Mouse (Mus musculus): ENCODE results near the gene Coil.
"Not testable (repeated sequence)": the region's sequence is repeated elsewhere in the genome, so short reads cannot be mapped to it uniquely, and the experiment has no call there.

Coil gene

GRCm38 (mm10) chr11:88973776-88974701, 4.0 kb downstream of the Coil start:
- DNase-seq (ENCODE audit: low spot score): peak; percentile 94

GRCm38 (mm10) chr11:88976320-88976719, 6.3 kb downstream of the Coil start:
- DNase-seq (ENCODE audit: low spot score): no peak

GRCm38 (mm10) chr11:88977188-88977587, 7.1 kb downstream of the Coil start:
- DNase-seq (ENCODE audit: low spot score): no peak

- DNase-seq (ENCODE audit: low spot score): no peak
Measured at GRCm38 (mm10) chr11:88981337-88981736, 11.3 kb downstream of the Coil start.

- no peak for DNase-seq (ENCODE audit: low spot score)
Measured at GRCm38 (mm10) chr11:88986616-88987015, 16.6 kb downstream of the Coil start.

GRCm38 (mm10) chr11:88988956-88989355, 18.9 kb downstream of the Coil start:
- no peak for DNase-seq (ENCODE audit: low spot score)

- no peak for DNase-seq (ENCODE audit: low spot score)
Measured at GRCm38 (mm10) chr11:88989530-88989929, 19.5 kb downstream of the Coil start.

GRCm38 (mm10) chr11:88993186-88993585, 23.1 kb downstream of the Coil start:
- no peak for DNase-seq (ENCODE audit: low spot score)

GRCm38 (mm10) chr11:88993625-88994024, 23.6 kb downstream of the Coil start:
- peak; percentile 74 for DNase-seq (ENCODE audit: low spot score)

GRCm38 (mm10) chr11:88994492-88994891, 24.4 kb downstream of the Coil start:
- no peak for DNase-seq (ENCODE audit: low spot score)

- no peak for DNase-seq (ENCODE audit: low spot score)
Measured at GRCm38 (mm10) chr11:88995616-88996015, 25.6 kb downstream of the Coil start.

GRCm38 (mm10) chr11:88996427-88996826, 26.4 kb downstream of the Coil start:
- DNase-seq (ENCODE audit: low spot score): no peak

GRCm38 (mm10) chr11:88997343-88997742, 27.3 kb downstream of the Coil start:
- DNase-seq (ENCODE audit: low spot score): not testable (repeated sequence)

- no peak for DNase-seq (ENCODE audit: low spot score)
Measured at GRCm38 (mm10) chr11:88998406-88998805, 28.4 kb downstream of the Coil start.

GRCm38 (mm10) chr11:88998974-88999722, 29.1 kb downstream of the Coil start, which contains the start of gene Trim25:
Gene Trim25, plus strand, starts transcription at chr11:88999376.
- peak; percentile 97 for DNase-seq (ENCODE audit: low spot score)

GRCm38 (mm10) chr11:88999723-89000526, 29.9 kb downstream of the Coil start:
- DNase-seq (ENCODE audit: low spot score): no peak

- no peak for DNase-seq (ENCODE audit: low spot score)
Measured at GRCm38 (mm10) chr11:89000527-89000819, 30.4 kb downstream of the Coil start.

GRCm38 (mm10) chr11:89001569-89001968, 31.5 kb downstream of the Coil start:
- no peak for DNase-seq (ENCODE audit: low spot score)

- no peak for DNase-seq (ENCODE audit: low spot score)
Measured at GRCm38 (mm10) chr11:89002068-89002467, 32.0 kb downstream of the Coil start.

- no peak for DNase-seq (ENCODE audit: low spot score)
Measured at GRCm38 (mm10) chr11:89002621-89003020, 32.6 kb downstream of the Coil start.

GRCm38 (mm10) chr11:89003078-89003477, 33.0 kb downstream of the Coil start:
- DNase-seq (ENCODE audit: low spot score): no peak

GRCm38 (mm10) chr11:89003726-89004125, 33.7 kb downstream of the Coil start:
- no peak for DNase-seq (ENCODE audit: low spot score)
